Mouse (Mus musculus): ENCODE data around the gene Mfsd2b.
A peak's percentile ranks its signal among the peaks of the same experiment; 100 is the strongest.
"Not testable (repeated sequence)": the region's sequence is repeated elsewhere in the genome, so short reads cannot be mapped to it uniquely, and the experiment has no call there.

Mfsd2b gene

GRCm38 (mm10) chr12:4874161-4874927 is at the start of gene Mfsd2b:
Mfsd2b (minus strand) TSS chr12:4874359.
- DNase-seq (ENCODE audit: low spot score) = peak; percentile 75

- peak; percentile 81 for DNase-seq (ENCODE audit: low spot score)
Observed at GRCm38 (mm10) chr12:4917805-4918591, 43.8 kb upstream of the Mfsd2b start.

GRCm38 (mm10) chr12:4916994-4917804 is 43.0 kb upstream of the Mfsd2b start, which contains the start of gene Atad2b:
Atad2b (plus strand) TSS chr12:4917353.
- peak; percentile 97 for DNase-seq (ENCODE audit: low spot score)

GRCm38 (mm10) chr12:4914944-4915343 is 40.8 kb upstream of the Mfsd2b start:
- no peak for DNase-seq (ENCODE audit: low spot score)

- DNase-seq (ENCODE audit: low spot score) = no peak
Observed at GRCm38 (mm10) chr12:4914441-4914840, 40.3 kb upstream of the Mfsd2b start.

GRCm38 (mm10) chr12:4911716-4912115 is 37.6 kb upstream of the Mfsd2b start:
- DNase-seq (ENCODE audit: low spot score) = no peak

- not testable (repeated sequence) for DNase-seq (ENCODE audit: low spot score)
Observed at GRCm38 (mm10) chr12:4910496-4910895, 36.3 kb upstream of the Mfsd2b start.

GRCm38 (mm10) chr12:4908391-4908790 is 34.2 kb upstream of the Mfsd2b start:
- no peak for DNase-seq (ENCODE audit: low spot score)

GRCm38 (mm10) chr12:4906951-4907906 is 33.1 kb upstream of the Mfsd2b start, which contains the start of gene Ubxn2a:
Ubxn2a (minus strand) TSS chr12:4907705.
- peak; percentile 94 for DNase-seq (ENCODE audit: low spot score)

GRCm38 (mm10) chr12:4906476-4906875 is 32.3 kb upstream of the Mfsd2b start:
- DNase-seq (ENCODE audit: low spot score) = no peak

- DNase-seq (ENCODE audit: low spot score) = no peak
Observed at GRCm38 (mm10) chr12:4905946-4906345, 31.8 kb upstream of the Mfsd2b start.

- no peak for DNase-seq (ENCODE audit: low spot score)
Observed at GRCm38 (mm10) chr12:4898024-4898423, 23.9 kb upstream of the Mfsd2b start.

- no peak for DNase-seq (ENCODE audit: low spot score)
Observed at GRCm38 (mm10) chr12:4889891-4890290, 15.7 kb upstream of the Mfsd2b start.

GRCm38 (mm10) chr12:4889251-4889650 is 15.1 kb upstream of the Mfsd2b start:
- DNase-seq (ENCODE audit: low spot score) = no peak

GRCm38 (mm10) chr12:4888739-4889138 is 14.6 kb upstream of the Mfsd2b start:
- DNase-seq (ENCODE audit: low spot score) = no peak

- DNase-seq (ENCODE audit: low spot score) = not testable (repeated sequence)
Observed at GRCm38 (mm10) chr12:4886581-4886980, 12.4 kb upstream of the Mfsd2b start.

GRCm38 (mm10) chr12:4885062-4885461 is 10.9 kb upstream of the Mfsd2b start:
- no peak for DNase-seq (ENCODE audit: low spot score)

- no peak for DNase-seq (ENCODE audit: low spot score)
Observed at GRCm38 (mm10) chr12:4882086-4882485, 7.9 kb upstream of the Mfsd2b start.

- DNase-seq (ENCODE audit: low spot score) = no peak
Observed at GRCm38 (mm10) chr12:4879048-4879447, 4.9 kb upstream of the Mfsd2b start.

- no peak for DNase-seq (ENCODE audit: low spot score)
Observed at GRCm38 (mm10) chr12:4878296-4878783, 4.2 kb upstream of the Mfsd2b start.

- DNase-seq (ENCODE audit: low spot score) = no peak
Observed at GRCm38 (mm10) chr12:4875623-4876022, 1.5 kb upstream of the Mfsd2b start.

Data from lung, postnatal 25 days (tissue).